Mouse (Mus musculus): ENCODE measurements around the gene Sgk2.
"Not testable (repeated sequence)": the region's sequence is repeated elsewhere in the genome, so short reads cannot be mapped to it uniquely, and the experiment has no call there.

The Sgk2 gene

DNA sequence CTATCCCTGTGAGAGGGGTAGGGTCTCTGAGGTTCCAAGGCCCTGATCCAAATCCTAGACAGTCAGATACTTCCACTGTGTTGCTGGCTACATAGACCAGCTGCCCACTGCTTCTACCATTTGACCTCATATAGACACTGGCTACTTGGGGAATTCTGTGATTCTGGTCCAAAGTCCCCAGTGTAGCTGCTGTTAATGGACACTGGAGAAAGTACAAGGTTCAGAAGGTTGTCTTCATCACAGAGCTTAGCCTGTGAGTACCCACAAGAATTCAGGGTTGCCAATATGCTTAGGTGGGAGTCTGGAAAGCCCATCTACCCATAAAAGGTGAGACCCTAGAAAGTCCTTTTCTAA, 4.9 kb downstream of the Sgk2 start:
- no peak for DNase-seq

DNA sequence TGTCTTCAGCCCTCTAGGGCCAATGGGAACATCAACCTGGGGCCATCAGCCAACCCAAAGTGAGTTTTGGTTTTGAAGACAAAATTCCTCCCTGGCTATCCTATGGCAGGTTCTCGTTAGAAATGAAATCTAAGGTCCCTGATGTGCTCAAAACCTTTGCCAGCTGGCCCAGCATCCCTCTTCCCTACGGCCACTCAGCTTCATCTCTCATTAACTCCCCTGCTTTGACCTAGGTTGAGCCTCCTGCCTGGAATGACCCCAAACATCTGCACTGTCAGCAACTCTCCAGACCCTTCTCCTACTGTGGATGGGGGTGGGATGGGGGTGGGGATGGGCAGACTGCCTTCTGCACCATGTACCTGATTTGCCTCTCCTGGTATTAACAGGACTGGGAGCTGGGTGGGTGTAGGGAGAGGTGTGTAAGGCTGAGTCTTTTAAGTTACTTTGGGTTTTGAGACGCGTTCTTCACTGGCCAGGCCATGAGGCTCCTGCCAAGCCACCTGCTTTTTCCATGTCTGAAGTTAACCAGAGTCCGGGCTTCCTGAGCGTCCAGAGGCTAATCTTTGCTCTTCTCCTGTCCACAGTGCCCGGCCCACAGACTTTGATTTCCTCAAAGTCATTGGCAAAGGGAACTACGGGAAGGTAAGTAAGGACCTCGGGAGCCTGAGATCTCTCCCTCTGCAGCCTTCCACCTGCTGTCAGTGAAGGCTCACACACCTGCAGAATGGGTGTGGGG, 6.9 kb downstream of the Sgk2 start:
- no peak for DNase-seq

DNA sequence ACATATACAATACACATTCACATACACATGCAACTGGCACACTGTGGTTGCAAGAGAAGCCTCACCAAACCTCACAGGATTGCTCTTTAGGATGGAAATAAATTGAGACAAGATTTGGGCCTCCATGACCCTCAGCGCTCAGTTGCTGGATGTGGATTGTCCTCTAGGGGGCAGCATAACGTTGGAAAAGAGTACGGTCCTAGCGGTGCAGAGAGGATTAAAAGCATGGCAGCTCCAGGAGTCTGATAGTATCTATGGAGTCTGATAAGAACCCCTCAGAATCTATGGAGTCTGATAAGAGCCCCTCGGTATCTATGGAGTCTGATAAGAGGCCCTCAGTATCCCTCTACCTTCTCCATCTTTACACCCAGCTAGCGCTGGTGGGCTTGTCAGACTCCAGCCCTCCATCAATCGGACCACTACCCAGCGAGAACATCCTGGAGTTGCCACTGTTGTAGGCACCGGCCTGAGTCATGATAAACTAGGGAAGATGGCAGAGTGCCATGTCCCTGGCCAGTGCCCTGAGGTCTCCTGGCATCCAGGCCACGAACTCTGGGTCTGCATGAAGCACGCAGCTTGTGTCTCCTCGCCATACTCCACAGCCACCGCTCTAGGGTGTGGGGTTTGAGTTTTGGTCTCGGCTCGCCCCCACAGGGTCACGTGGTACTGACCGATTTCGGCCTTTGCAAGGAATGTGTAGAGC, 11.5 kb downstream of the Sgk2 start:
- peak; percentile 49 for DNase-seq

DNA sequence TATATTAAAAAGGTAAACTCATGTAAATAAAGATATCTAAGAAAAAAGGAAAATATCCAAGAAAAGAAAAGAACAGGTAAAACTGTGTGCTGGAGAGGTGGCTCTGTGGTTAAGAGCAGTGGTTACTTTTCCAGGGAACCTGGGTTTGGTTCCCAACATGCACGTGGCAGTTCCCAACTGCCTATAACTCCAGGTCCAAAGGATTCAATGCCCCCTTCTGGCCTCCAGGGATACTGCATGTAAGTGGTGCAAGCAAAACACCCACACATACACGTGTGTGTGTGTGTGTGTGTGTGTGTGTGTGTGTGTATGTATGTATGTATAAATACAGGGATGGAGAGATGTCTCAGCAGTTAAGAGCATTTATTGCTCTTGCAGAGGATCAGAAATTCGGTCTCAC, 12.6 kb downstream of the Sgk2 start:
- DNase-seq = no peak

DNA sequence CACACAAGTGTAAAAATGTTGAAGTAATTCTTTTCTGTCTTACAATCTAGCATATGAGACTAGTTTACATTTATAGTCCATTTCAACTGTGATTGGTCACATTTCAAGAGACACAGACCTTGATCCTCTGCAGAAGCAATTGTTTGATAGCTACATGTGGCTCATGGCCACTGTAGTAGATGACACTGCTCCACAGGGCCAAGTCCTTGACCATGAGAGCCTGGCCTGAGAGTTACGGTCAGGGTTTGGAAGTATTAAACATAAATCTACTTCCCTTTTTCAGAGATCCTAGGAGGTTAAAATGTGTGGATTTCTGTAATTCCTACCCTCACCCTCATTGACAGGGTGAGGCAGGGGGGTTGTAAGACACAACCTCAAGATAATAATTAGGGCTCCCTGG, 13.9 kb downstream of the Sgk2 start:
- DNase-seq = no peak

DNA sequence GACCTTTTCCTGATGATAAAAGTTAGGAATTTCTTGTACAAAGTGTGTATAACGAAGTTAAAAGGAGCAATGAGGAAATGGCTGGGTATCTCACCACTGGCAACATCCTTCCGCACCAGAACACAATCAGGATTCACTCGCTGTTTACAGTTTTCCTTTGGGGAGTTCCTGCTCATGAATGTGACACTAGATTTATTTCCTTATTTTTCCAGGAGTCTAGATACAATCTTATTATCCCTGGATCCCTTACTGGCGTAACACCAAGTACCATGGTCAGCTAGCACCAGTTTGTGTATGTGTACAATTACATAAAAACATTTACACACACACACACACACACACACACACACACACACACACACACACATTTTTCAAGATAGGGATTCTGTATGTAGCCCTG, 20.2 kb downstream of the Sgk2 start:
- DNase-seq = no peak

DNA sequence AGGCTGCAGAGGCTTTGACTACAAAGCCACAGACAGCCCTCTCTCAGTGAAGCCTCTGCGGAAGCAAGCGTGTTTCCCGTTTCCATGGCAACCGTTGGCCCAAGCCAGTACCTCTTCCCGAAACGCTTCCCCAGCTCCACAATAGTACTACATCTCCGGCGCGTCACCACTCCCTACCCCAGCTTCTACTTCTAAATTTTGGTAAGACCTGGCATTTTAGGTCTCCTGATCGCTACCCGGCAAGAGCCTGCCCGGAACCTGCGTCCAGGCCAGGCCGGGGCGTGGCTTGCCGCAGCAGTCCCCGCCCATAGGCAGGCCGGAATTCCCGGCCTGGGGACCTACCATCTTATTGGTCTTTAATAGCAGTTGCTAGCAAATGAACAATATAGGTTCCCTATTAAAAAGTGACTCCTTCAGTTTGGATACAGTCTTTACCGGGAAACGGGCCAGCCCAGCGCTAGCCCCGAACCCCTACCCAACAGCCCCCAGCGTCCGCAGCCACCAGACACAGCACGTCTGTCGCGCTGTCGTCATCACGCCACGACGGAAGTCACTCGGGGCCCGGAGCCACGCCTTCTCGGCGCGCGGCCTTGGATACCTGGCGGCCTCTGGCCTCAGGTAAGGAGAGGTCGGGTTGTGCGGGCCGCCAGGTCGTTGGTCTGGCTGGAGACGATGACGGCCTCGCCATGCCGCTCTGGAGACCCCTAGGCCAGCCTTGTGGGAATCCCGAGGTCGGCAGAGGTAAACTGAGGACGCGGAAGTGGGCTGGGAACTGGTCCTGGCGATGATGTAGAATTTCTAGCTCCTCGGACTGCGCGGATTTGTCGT, 30.0 kb downstream of the Sgk2 start, which contains the start of gene Ift52:
Ift52 (plus strand) TSS at position 439 of the 828 bp plus-strand sequence.
- peak; percentile 87 for DNase-seq

DNA sequence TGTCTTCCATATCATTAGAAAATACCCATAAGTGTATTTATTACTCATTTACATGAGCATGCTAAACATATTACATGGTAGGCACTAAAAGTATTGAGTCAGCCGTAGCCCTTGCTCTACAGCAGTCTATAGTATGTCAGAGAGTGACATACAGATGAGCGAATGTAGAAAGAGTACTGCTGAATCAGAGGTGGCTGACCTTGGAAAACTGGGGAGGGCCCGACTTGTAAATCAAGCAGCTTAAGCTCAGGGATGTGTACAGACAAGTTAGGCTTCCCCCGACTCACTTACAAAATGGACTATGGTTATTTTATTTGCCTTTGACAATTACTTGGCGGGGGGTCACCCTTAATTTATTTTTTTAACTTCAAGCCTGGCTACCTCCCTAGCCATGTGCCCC, 44.2 kb downstream of the Sgk2 start:
- DNase-seq = no peak

DNA sequence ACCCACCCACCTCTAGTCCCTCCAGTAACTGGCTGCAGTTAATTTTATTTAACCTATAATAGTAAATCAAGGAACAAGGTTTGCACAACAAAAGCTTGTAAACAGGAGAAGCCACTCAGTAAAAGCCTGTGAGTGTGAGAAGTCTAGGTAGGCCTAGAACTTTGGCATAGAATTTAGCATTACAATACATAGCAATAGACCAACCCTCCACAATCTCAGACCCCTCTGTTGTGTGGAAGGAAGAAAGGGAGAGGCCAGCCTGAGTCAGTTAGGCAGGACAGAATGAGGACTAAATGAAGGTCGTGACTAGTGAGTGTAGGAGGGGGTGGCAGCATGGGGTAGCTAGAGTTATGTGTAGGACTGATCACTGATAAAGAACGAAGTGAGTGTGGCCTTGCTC, 44.6 kb downstream of the Sgk2 start:
- DNase-seq = no peak

DNA sequence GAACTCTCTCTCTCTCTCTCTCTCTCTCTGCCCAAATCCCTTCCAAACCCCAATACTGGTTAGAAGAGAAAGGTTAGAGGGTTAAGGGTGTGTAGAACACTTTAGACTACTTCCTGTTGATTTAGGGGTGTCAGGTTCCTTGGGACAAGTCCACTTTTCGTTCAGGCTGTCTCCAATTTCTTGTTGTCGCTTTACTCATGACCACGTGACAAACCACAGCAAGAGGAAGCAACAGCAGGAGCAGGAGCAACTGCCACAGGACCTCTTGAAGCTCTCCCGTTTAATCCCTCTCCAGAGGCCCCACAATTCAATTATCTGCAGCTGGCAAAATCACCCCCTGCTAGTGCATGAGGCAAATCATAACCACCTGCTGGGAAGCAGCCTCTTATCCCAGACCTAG, 45.5 kb downstream of the Sgk2 start:
- no peak for DNase-seq

DNA sequence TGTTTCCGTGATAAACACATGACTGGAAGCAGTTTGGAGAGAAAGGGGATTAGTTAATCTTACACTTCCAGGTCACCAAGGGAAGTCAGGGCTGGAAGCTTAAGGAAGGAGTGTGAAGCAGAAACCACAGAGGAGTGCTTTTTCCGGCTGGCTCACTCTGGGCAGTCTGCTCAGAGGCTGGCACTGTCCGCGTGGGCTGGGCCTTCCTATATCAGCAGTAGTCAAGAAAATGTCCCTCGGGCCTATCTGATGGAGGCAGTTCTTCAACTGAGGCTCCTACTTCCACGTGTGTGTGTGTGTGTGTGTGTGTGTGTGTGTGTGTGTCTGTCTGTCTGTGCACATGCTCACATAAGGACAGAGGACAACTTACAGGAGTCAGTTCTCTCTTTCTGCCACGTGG, 52.8 kb downstream of the Sgk2 start:
- DNase-seq = no peak

DNA sequence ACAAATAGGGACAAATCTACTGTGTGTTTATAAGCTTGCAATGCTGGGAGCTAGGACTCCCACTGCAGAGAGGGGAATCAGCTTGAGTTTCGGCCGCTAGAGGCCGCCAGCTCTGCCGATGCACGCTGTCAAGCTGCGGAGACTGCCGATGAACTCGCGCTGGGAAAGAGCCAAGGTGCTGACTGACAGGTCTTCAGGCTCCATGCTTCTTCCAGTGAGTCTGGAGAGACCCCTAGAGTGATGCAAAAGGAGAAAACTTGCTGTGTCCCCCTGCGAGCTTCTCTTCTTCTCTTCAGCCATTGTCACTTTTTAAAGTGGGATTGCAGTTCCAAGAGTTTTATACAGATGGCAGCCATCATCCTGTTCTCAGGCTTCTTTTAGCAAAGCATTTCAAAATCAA, 61.0 kb downstream of the Sgk2 start:
- DNase-seq = peak; percentile 27

DNA sequence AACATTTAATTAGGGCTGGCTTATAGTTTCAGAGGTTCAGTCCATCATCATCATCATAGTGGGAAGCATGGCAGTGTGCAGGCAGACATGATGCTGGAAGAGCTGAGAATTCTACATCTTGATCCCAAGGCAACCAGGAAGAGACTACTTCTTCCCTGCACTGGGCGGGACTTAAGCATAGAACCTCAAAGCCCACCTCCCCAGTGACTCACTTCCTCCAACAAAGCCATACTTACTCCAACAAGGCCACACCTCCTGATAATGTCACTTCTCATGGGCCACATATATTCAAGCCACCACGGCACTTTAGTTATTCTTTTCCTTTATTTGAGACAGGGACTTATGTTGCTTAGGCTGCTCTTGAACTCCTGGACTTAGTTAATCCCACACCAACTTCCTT, 62.0 kb downstream of the Sgk2 start:
- no peak for DNase-seq

DNA sequence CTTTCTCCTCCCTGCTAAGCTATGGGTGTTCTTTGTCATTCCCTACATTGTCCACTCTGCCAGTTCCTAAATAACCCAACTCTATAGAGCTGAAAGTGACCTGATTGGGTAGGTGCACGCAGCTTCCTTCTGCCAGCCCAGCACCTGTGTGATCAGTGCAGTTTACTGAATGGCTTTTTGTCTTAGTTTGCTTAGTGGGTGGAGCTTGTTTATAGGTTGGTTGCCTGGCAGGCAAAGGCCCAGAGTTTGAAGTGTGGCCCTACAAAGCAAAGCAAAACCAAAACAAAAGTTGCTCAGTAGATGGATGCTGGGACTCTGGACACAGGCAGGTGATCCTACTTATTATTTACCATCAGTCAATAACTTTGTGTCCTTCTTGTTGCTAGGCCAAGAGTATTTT, 64.6 kb downstream of the Sgk2 start:
- no peak for DNase-seq

DNA sequence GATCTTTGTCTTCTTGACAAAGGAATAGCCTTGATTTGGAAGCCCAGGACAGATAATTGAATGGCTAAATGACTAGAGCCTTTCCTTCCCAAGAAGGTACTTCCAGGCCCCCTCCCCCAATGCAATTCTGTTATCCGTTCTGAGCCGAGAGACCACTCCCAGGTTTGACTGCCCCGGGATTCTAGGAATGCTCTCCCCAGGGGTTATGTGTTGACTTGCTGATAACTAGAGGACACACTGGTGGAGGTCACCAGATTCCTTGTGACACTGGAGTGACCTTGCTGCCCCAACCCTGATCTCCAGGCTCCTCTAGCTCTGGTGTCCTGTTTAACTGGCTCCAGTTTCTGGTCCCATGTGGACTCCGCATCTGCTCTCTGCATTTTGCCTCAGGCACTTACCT, 65.0 kb downstream of the Sgk2 start:
- no peak for DNase-seq

DNA sequence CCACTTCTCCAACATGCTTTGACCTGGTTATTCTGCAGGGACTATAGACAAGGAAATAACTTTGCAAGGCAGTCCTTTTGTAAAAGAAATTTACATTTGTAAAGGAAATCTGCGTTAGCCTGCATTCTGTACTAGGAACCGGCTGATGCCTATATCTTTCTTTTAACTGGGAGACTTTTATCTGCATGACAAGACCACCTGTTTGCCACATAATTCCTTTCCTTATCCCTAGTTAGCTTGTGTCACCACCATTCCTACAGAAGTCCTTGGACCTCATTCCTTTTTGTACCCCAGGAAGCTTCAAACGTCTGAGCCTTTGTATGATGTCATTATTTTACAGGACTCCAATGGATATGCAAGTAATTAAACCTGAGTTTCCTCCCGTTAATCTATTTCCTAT, 65.7 kb downstream of the Sgk2 start:
- no peak for DNase-seq

DNA sequence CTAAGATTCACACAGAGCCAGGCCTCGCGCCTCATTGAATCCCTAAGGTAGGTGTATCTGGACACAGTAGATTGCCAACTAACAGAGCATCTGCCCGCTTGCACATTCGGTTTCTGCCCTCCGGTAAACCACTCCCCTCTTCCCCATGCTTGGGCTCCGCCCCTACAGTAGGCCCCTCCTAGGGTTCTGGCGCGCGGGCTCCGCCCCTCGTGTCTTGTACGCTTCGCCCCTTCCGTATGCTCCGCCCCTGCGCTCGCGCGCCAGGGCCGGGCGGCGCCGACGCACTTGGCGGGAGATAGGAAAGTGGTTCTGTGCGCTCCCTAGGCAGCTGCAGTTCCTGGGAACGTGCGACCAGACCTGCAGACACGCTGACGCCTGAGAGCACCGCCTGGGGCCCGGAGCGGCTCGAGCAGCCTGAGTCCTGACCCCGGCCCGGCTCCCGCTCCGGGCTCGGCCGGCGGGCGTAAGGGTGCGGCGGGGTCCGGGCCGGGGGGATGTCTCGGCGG, 67.3 kb downstream of the Sgk2 start, which contains the start of gene Mybl2:
Mybl2 (plus strand) TSS at position 353 of the 506 bp plus-strand sequence.
- peak; percentile 43 for DNase-seq

DNA sequence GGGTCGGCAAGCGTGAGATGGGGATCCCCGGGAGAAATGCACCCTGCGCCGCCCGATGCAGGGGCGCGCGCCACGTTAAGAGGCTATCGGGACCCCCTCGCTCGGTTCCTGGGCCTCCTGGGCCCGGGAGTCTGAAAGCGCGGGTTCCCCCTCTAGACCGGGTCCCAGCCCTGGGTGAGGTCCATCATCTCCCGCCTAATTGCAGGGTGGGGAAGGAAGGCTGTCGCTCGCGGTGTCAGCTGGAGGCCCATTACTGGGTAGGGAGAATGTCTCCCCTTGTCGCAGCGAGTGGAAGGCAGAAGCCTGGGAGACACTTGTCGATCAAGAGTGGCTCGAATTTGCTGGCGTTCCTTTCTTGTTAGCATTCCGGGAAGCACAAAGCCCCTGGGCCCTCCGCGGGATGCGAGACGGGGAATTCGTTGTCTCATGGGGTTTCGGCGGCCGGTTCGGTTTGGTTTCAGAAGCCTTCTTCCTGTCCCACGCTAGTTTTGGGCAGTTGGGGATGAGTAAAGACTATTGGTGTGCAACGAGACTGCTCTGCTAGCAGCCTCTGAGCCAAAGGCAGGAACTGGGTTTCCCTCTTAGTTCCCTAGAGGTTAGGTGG, 67.9 kb downstream of the Sgk2 start:
- DNase-seq = no peak

DNA sequence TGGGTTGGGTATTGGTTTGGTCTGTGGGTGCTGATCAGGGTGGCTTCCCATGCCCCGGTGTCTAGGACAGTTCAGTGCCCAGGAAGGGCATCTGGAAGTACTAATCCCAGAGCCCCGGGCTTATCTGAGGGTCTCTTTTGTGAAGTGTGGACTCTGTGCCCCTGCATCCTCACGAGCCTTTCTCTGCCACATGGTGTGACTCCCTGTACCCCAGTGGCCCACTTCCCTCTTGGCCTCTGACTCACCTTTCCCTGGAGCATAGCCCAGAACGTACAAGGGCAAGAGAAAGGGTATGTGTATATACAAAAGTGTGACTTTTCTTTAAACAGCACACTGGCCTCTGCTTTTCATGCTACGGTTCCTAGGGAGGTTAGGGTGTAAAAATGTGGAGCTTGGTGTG, 68.6 kb downstream of the Sgk2 start:
- DNase-seq = no peak

DNA sequence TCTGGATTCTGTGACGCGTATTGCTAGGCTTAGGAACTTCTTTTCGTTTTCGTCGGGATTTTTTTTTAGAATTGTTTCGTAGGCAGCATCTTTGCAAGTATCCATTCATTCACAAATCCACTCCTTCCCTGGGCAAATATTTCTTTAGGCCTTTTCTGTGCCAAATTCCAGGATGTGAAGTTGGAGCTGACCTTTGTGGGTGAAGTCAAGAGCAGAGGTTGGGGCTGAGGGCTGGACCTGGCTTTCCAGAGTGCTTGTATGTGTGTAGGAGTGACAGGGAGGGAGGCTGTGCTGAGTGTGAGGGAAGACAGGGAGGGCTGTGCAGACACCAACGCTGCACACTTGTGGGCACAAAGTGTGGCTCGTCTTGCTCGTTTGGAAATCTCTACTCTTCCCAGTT, 69.5 kb downstream of the Sgk2 start:
- DNase-seq = no peak

DNA sequence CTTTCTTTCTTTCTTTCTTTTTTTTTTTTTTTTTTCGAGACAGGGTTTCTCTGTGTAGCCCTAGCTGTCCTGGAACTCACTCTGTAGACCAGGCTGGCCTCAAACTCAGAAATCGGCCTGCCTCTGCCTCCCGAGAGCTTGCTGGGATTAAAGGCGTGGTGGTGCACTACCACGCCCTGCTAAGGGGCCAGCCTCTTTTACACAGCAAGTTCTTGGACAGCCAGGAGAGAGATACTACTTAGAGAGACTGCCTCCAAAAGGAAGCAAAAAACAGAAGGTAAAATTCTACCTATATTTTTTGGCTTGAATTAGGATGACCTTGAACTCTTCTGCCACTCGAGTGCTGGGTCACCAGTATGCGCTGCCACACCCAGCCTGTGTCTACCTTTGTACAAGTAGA, 71.9 kb downstream of the Sgk2 start:
- not testable (repeated sequence) for DNase-seq

DNA sequence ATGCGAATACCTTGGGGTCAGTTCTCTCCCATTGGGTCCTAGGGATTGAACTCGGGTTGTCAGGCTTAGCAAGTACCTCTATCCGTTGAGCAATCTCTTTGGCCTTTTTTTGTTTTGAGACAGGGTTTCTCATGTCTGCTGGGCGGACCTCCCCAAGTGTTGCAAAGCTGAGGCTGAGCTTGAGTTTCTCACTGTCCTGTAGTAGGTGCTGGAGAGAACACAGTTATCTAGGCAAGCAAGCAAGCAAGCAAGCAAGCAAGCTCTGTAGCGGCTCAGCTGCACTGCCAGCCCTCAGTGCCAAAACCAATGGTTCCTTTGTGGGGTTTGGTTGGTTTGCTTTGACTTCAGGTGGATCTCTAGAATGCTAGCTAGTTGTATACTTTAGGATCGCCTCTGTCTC, 73.5 kb downstream of the Sgk2 start:
- DNase-seq = no peak

Data from cerebellum, adult 11 months (tissue).